Mouse (Mus musculus) cortical plate, adult 2 months (tissue): Measurements from ENCODE around the gene Olfr177. TPM values are rescaled to one million over a fixed set of nuclear protein-coding genes. Genes with fewer than 3 reads are reported as not detected.

Source experiments
- H3K27ac ChIP-seq: fragments of 200-500 bp; 2 replicates; pipeline ENCODE4 v1.5.1; 2012; ENCODE audit warnings: low read length, control low read depth, inconsistent platforms; ENCODE audit not compliant: insufficient read depth
- H3K4me1 ChIP-seq: fragments of 200-500 bp; 2 replicates; pipeline ENCODE4 v1.6.1; 2011; ENCODE audit warnings: low read length; ENCODE audit not compliant: control insufficient read depth, insufficient read depth
- H3K4me3 ChIP-seq: fragments of 200-500 bp; 2 replicates; pipeline ENCODE4 v1.5.1; 2011; ENCODE audit warnings: mild to moderate bottlenecking, low read length, control low read depth; ENCODE audit not compliant: insufficient read depth
- CTCF ChIP-seq: fragments of 200-500 bp; IDR thresholded peaks from 2 replicates; pipeline ENCODE4 v1.5.1; 2011; ENCODE audit warnings: mild to moderate bottlenecking, control low read depth, low read length; ENCODE audit not compliant: insufficient read depth; ENCODE audit errors: extremely low read depth
- POLR2A ChIP-seq: fragments of 200-500 bp; IDR thresholded peaks from 2 replicates; pipeline ENCODE4 v1.6.1; 2011; ENCODE audit warnings: mild to moderate bottlenecking, low read length, control low read depth; ENCODE audit not compliant: insufficient read depth; ENCODE audit errors: extremely low read depth
- polyA plus RNA-seq: library from polyadenylated mRNA; depleted of rRNA; stranded (reverse); fragments of >200 nt; gene quantifications from 2 replicates; pipeline ENCODE4 v1.2.3, GENCODE M21; 2012; rRNA removed

Gene Olfr177
- polyA plus RNA-seq = not detected in 2 replicates

DNA sequence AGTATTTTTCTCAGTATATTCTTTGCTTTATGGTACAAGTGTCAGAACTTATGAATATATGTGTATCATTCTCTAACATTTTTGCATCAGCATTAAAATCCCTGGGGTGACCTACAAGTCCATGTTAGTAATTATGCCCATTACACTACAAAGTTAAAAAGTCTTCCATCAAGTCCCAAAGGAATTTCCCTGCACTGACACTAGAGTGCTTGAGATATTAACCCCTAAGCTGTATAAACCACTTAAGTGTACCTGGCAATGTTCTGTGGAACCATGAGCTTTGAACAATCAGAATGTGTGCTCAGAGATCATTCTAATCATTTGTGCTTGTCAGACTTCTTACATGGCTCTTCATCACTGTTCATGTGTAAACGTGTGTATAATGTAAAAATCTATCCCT, at the start of gene Olfr177:
Gene Olfr177, minus strand, starts transcription at position 101 of the 400 bp plus-strand sequence.
- Histone ChIP-seq H3K4me3 (no peak within 1 kb of the TSS), H3K4me1 (no peaks in the 10 kb centered on the region), H3K27ac (no peak within 1 kb of the TSS)
- no peak for TF ChIP-seq POLR2A
- no peak for TF ChIP-seq CTCF

DNA sequence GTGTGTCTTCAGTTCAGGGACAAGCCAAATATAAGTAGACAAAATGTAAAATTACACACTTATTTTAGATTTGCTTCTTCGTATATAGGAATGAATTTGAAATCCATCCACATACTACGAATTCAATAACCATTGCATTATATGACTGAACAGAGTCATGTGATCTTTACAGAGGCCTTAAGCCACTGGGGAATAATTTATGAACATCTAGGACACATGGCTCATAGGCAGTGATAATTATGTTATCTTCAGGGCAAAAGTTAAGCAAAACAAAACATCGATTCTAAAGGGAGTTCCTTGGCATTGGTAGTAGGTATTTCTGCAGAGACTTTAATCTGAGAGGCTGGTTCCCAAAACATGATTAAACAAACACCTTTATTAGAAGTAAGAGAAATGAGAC, 17.4 kb upstream of the Olfr177 start, which contains the start of gene Olfr178:
Gene Olfr178, minus strand, starts transcription at position 101 of the 400 bp plus-strand sequence.
- TF ChIP-seq CTCF (no peak), POLR2A (no peak)
- no peak within 1 kb of the TSS for H3K27ac ChIP-seq

DNA sequence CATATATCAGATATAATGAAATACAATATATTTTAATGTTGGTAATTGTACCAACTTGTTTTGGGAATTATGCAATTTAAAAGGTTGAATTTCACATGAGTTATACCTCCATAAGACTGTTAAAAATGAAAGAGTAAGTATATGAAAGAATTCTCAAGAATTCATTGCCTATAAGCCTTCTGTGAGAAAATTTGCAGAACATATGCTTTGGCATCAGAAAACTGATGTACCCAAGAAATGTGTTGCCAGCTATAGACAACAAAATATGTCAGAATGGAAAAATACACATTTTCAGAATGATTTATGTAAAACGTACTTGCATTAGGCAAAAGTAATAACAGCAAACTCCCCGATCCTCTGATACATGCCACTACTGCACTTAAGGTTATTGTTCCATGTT, 9.8 kb upstream of the Olfr177 start:
- Histone ChIP-seq H3K4me3 (no peak overlapping the region), H3K27ac (no peak overlapping the region), H3K4me1 (no peaks in the 10 kb centered on the region)
- TF ChIP-seq CTCF (no peak), POLR2A (no peak)

More for the DNA sequence above, 17.4 kb upstream of the Olfr177 start, which contains the start of gene Olfr178:
- Histone ChIP-seq H3K4me1 (no peaks in the 10 kb centered on the region), H3K4me3 (no peak within 1 kb of the TSS)

DNA sequence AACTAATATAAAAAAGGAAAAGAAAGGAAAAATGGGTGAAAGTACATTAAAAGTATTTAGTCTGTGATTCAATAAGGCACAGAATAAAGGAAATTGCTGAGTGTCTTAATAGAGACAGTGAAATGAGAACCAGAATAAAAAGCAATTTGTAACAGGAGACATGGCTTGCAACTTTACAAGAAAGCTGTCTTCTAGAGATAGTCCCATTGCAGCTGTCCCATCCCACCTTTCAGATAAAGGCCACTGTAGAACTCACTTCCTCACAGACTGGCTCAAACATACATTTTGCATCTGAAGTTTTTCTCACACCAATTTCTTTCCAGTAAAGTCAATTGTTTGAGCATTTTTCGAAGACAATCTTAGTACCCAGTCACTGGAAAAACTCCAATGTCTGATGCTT, 13.1 kb downstream of the Olfr177 start:
- TF ChIP-seq CTCF (no peak), POLR2A (no peak)
- Histone ChIP-seq H3K4me1 (no peaks in the 10 kb centered on the region), H3K27ac (no peak overlapping the region), H3K4me3 (no peak overlapping the region)

DNA sequence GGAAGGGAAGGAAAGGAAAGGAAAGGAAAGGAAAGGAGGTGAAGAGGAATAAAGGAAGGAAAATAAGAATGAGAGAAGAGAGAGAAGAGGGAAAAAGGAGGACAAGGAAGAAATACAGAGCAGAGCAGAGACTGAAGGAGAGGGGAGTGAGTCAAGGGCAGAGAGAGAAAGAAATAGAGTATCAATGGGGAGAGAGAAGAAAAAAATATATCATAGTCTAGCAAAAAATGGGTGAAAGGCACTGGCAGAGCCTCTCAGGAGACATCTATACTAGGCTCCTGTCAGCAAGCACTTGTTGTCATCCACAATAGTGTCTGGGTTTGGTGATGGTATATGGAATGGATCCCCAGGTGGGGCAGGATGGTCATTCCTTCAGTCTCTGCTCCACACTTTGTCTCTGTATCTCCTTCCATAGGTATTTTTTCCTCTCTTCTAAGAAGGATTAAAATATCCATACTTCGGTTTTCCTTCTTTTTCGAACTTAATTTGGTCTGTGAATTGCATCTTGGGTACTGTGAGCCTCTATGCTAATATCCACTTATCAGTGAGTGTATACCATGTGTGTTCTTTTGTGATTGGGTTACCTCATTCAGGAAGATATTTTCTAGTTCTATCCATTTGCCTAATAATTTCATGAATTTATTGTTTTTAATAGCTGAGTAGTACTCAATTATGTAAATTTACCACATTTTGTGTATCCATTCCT, 14.4 kb downstream of the Olfr177 start:
- H3K27ac ChIP-seq = no peak overlapping the region
- TF ChIP-seq POLR2A (no peak), CTCF (no peak)
- H3K4me1 ChIP-seq = no peaks in the 10 kb centered on the region
- no peak overlapping the region for H3K4me3 ChIP-seq

DNA sequence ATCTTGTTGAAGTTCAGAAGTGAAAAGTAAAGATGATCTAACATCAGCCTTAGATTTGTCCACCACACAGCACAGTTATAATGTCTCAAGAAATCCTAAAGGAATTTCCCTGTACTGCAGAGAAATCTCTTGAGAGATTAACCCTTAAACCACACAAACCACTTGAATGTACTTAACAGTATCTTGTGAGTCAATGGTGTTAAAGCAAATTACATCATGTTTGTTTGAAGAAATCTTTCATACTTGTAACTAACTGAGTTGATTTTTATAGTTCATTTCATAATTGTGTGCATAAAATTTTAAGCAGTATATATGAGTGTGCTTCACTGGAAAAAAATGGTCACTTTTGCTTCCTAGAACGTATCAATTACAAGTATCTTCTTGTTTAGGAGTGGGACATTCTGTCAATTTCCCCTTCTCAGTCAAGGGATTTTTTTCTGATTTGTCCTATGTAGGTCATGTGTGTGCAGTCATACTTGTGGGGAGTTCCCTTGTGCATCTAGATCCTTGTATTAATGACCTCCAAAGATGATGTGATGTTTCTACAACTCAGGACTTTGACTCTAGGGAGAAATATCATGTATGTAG, 47.7 kb downstream of the Olfr177 start, which contains the start of gene Olfr175-ps1:
Gene Olfr175-ps1, minus strand, starts transcription at position 51 of the 588 bp plus-strand sequence.
- Histone ChIP-seq H3K4me3 (no peak within 1 kb of the TSS), H3K27ac (no peak within 1 kb of the TSS), H3K4me1 (no peaks in the 10 kb centered on the region)
- TF ChIP-seq CTCF (no peak), POLR2A (no peak)

Other genes with a start within 250 kb of the Olfr177 start
- not detected in 2 replicates for gene E330017A01Rik, start 236.0 kb downstream of the Olfr177 start, polyA plus RNA-seq
- gene Cpox, start 204.5 kb downstream of the Olfr177 start, polyA plus RNA-seq = 37.1 and 40.6 TPM in 2 replicates
- gene Gpr15, start 155.7 kb downstream of the Olfr177 start, polyA plus RNA-seq = not detected in 2 replicates
- gene Cldnd1, start 146.9 kb downstream of the Olfr177 start, polyA plus RNA-seq = 136 and 139 TPM in 2 replicates
- gene Olfr172, start 111.6 kb downstream of the Olfr177 start, polyA plus RNA-seq = not detected in 2 replicates
- gene Olfr173, start 74.5 kb downstream of the Olfr177 start, polyA plus RNA-seq = not detected in 2 replicates
- not detected in 2 replicates for gene Olfr175-ps1, start 48.0 kb downstream of the Olfr177 start, polyA plus RNA-seq
- gene Olfr178, start 17.3 kb upstream of the Olfr177 start, polyA plus RNA-seq = not detected in 2 replicates
- gene Olfr181, start 54.0 kb upstream of the Olfr177 start, polyA plus RNA-seq = not detected in 2 replicates
- gene Olfr180, start 54.6 kb upstream of the Olfr177 start, polyA plus RNA-seq = not detected in 2 replicates
- gene Olfr183, start 120.6 kb upstream of the Olfr177 start, polyA plus RNA-seq = 0.06 TPM in 1 of 2 replicates, not detected in the other
- gene Olfr186, start 155.5 kb upstream of the Olfr177 start, polyA plus RNA-seq = not detected in 2 replicates
- not detected in 2 replicates for gene Olfr187, start 165.0 kb upstream of the Olfr177 start, polyA plus RNA-seq
- not detected in 2 replicates for gene Olfr190, start 203.2 kb upstream of the Olfr177 start, polyA plus RNA-seq
- gene Olfr191, start 215.1 kb upstream of the Olfr177 start, polyA plus RNA-seq = not detected in 2 replicates
- not detected in 2 replicates for gene Olfr193, start 237.1 kb upstream of the Olfr177 start, polyA plus RNA-seq
- gene Olfr194, start 246.3 kb upstream of the Olfr177 start, polyA plus RNA-seq = not detected in 2 replicates